Mouse (Mus musculus) ES-E14 (cell line): ENCODE measurements at regions not wholly inside any gene's neighbourhood (a gene's known extent, or its start where the extent isn't known, plus 50 kb on each side); places are given as distances from the start of the nearest gene placed in this dataset.

Source experiments
- CHD2 ChIP-seq: IDR thresholded peaks from 2 replicates; pipeline ENCODE4 v1.6.1; 2014; ENCODE audit warnings: mild to moderate bottlenecking, low read depth, low read length, inconsistent platforms
- HCFC1 ChIP-seq: IDR thresholded peaks from 2 replicates; pipeline ENCODE4 v1.6.1; 2012; ENCODE audit warnings: low read length, inconsistent platforms, borderline replicate concordance; ENCODE audit not compliant: insufficient read depth
- MAFK ChIP-seq: IDR thresholded peaks from 2 replicates; pipeline ENCODE4 v1.6.1; 2014; ENCODE audit warnings: mild to moderate bottlenecking, low read depth, low read length, inconsistent platforms; ENCODE audit not compliant: insufficient read depth
- ZC3H11A ChIP-seq: IDR thresholded peaks from 2 replicates; pipeline ENCODE4 v1.6.1; 2012; ENCODE audit warnings: low read depth, mild to moderate bottlenecking, inconsistent platforms, low read length, borderline replicate concordance
- ZNF384 ChIP-seq: IDR thresholded peaks from 2 replicates; pipeline ENCODE4 v1.6.1; 2012; ENCODE audit warnings: low read depth, low read length, inconsistent platforms

DNA sequence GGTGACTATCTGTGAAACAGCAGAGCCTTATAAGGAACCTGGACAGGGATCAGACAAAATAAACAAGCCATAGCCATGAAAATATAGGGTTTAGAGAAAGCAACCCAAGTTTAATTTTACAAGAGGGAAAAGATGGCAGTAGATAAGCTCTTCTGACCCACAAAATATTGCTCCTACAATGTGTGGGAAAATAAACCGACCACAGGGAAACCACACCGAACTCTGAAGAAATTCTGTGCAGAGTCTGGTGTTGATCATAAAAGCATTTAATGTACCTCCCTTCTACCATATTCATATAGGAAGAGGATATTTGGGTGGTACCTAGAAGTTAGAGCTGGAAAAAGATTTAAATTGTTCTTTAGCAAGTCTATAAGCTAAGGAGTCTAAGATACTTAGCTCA lies 146.3 kb downstream of the Ndfip2 start:
- TF ChIP-seq ZC3H11A (no peak), MAFK (no peak), CHD2 (no peak), ZNF384 (no peak), HCFC1 (no peak)
